Mouse (Mus musculus) hindbrain, embryonic 16.5 days (tissue): ENCODE results near the gene Wbp1. TPM values are rescaled to one million over a fixed set of nuclear protein-coding genes. Genes with fewer than 3 reads are reported as not detected.

Experiments
- ATAC-seq: fragments of 200-750 bp; cut with Nextera tagmentation; 2 replicates; pipeline ENCODE4 v1.8.0; 2017; ENCODE audit warnings: moderate TSS enrichment, moderate library complexity
- H3K27ac ChIP-seq: fragments of 300-500 bp; sonication (generic); 2 replicates; pipeline ENCODE4 v1.5.1; 2014; ENCODE audit warnings: low read depth, mild to moderate bottlenecking, control low read depth, low read length, moderate library complexity
- H3K27me3 ChIP-seq: fragments of 300-500 bp; sonication (generic); replicated peaks from 2 replicates; pipeline ENCODE4 v1.6.1; 2014; ENCODE audit warnings: low read length; ENCODE audit not compliant: control insufficient read depth, insufficient read depth
- H3K36me3 ChIP-seq: fragments of 300-500 bp; sonication (generic); 2 replicates; pipeline ENCODE4 v1.6.1; 2014; ENCODE audit warnings: mild to moderate bottlenecking, low read length, moderate library complexity, mixed read lengths; ENCODE audit not compliant: control insufficient read depth, insufficient read depth
- H3K4me1 ChIP-seq: fragments of 300-500 bp; sonication (generic); 2 replicates; pipeline ENCODE4 v1.6.1; 2014; ENCODE audit warnings: low read depth, low read length; ENCODE audit not compliant: control insufficient read depth, insufficient read depth
- H3K4me2 ChIP-seq: fragments of 300-500 bp; sonication (generic); 2 replicates; pipeline ENCODE4 v1.6.1; 2014; ENCODE audit warnings: mild to moderate bottlenecking, low read length, control low read depth, moderate library complexity
- H3K4me3 ChIP-seq: fragments of 300-500 bp; sonication (generic); 2 replicates; pipeline ENCODE4 v1.5.1; 2014; ENCODE audit warnings: mild to moderate bottlenecking, low read length, control low read depth, moderate library complexity
- H3K9ac ChIP-seq: fragments of 300-500 bp; sonication (generic); 2 replicates; pipeline ENCODE4 v1.6.1; 2014; ENCODE audit warnings: low read depth, mild to moderate bottlenecking, control low read depth, low read length, moderate library complexity
- H3K9me3 ChIP-seq: fragments of 300-500 bp; sonication (generic); 2 replicates; pipeline ENCODE4 v1.6.1; 2014; ENCODE audit warnings: mild to moderate bottlenecking, low read length, moderate library complexity; ENCODE audit not compliant: control insufficient read depth
- WGBS: fragments of 180-500 bp; shearing (Covaris S2); extraction: QIAGEN DNeasy Blood & Tissue Kit; methylation state at CpG from one replicate; pipeline ENCODE4 v1.1.7; 2014; 5-methylcytosine and 5-hydroxymethylcytosine counted together
- microRNA counts: library from miRNA; unstranded; fragments of <30 nt; microRNA quantifications from one replicate; lab custom pipeline; 2016
- microRNA-seq: library from miRNA; unstranded; fragments of <30 nt; microRNA quantifications from one replicate; pipeline ENCODE4, GENCODE M21; 2017
- polyA plus RNA-seq: library from polyadenylated mRNA; unstranded; fragments of >200 nt; fragmentation: Nextera tagmentation; extraction: Ambion mirVana; gene quantifications from 2 replicates; pipeline ENCODE4 v1.2.1, GENCODE M21; 2015

Gene Wbp1
- polyA plus RNA-seq, 1 experiment from 2014 or later, result 146 TPM

DNA sequence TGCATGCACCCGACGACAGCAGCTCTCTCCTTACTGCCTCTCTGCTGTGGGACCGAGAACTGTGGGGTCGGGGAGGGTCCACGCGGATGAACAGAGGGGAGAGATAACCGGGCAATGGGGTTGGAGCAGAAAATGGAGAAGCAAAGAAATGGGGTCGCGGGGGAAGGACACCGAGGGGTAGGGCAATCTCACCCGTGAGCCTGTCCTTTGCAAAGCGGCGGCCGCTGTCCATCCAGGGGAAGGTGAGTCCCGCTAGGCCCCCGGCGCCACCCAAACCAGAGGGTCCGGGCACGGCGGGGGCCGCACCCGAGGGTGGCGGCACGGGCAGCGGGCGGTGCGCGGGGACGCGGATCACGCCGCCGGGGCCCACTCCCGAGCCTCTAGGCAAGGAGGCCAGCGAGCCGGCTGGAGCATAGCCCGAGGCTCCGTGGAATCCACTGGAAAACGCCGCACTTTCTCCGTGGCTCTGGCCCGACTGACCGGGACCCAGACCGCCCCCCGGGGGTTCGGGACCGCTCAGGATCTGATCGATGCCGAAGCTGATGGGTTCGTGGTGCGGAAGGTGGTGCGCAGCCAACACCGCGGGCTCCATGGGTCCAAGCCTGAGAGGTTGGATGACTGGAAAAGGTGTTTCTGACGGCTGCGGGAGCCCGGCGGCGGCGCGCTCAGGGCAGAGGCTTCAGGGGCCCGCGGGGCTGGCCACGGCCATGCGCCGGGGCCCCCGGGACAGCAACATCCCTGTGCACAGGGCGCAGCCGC lies 51.7 kb downstream of the Wbp1 start:
- peak overlapping the region; percentile 17; the same call in 1 of the 2 replicates for H3K4me3 ChIP-seq
- peaks cover 76% of the 10 kb centered on the region for H3K27me3 ChIP-seq
- H3K9ac ChIP-seq, result no peak overlapping the region
- no peaks in the 10 kb centered on the region for H3K36me3 ChIP-seq
- peaks cover 7% of the 10 kb centered on the region; the same call in 1 of the 2 replicates for H3K4me1 ChIP-seq
- H3K9me3 ChIP-seq, result no peaks in the 10 kb centered on the region
- H3K4me2 ChIP-seq, result no peak overlapping the region; the same call in 1 of the 2 replicates
- H3K27ac ChIP-seq, result no peak overlapping the region
- no peak for ATAC-seq
- under 1% methylated on average over 69 of the region's 69 CpGs for WGBS

MicroRNA genes within 50 kb of the gene (microRNA counts, 519-probe panel; counts per million panel counts)
- microRNA mmu-miR-3470a+mmu-miR-3470b (lab: Ali Mortazavi, UCI), result 1,875 counts per million, percentile 22 among the panel's probes with 10 or more counts

Small RNAs within 50 kb of the gene (microRNA-seq; reads per million reads assigned to microRNA genes)
- gene Mir3470a, result not detected

Other genes starting within 250 kb of the Wbp1 start
- gene Sema4f, start 181.8 kb downstream of the Wbp1 start, polyA plus RNA-seq, result 21.9 and 24.8 TPM in 2 replicates
- 0.41 TPM in 1 of 2 replicates, not detected in the other for gene M1ap, start 174.7 kb downstream of the Wbp1 start, polyA plus RNA-seq
- gene Dok1, start 88.1 kb downstream of the Wbp1 start, polyA plus RNA-seq, result 2.1 and 2.2 TPM in 2 replicates
- 7.1 and 8.5 TPM in 2 replicates for gene Loxl3, start 87.4 kb downstream of the Wbp1 start, polyA plus RNA-seq
- gene Aup1, start 67.0 kb downstream of the Wbp1 start, polyA plus RNA-seq, result 179 and 193 TPM in 2 replicates
- gene Htra2, start 66.3 kb downstream of the Wbp1 start, polyA plus RNA-seq, result 85.6 and 88.5 TPM in 2 replicates
- gene Dqx1, start 63.7 kb downstream of the Wbp1 start, polyA plus RNA-seq, result 0.28 and 0.71 TPM in 2 replicates
- 0.16 and 0.40 TPM in 2 replicates for gene Tlx2, start 51.3 kb downstream of the Wbp1 start, polyA plus RNA-seq
- gene Pcgf1, start 43.7 kb downstream of the Wbp1 start, polyA plus RNA-seq, result 45.2 and 48.8 TPM in 2 replicates
- not detected in 2 replicates for gene Lbx2, start 35.2 kb downstream of the Wbp1 start, polyA plus RNA-seq
- gene Ccdc142, start 20.0 kb downstream of the Wbp1 start, polyA plus RNA-seq, result 4.2 and 6.1 TPM in 2 replicates
- gene Gm42688, start 19.9 kb downstream of the Wbp1 start, polyA plus RNA-seq, result 4.9 TPM in 2 replicates
- 107 and 117 TPM in 2 replicates for gene Mrpl53, start 12.5 kb downstream of the Wbp1 start, polyA plus RNA-seq
- gene Mogs, start 6.1 kb downstream of the Wbp1 start, polyA plus RNA-seq, result 6.4 and 21.1 TPM in 2 replicates
- gene Ino80b, start 3.9 kb upstream of the Wbp1 start, polyA plus RNA-seq, result 13.5 and 14.7 TPM in 2 replicates
- gene Rtkn, start 13.9 kb upstream of the Wbp1 start, polyA plus RNA-seq, result 18.9 and 20.3 TPM in 2 replicates
- gene Wdr54, start 34.8 kb upstream of the Wbp1 start, polyA plus RNA-seq, result 19.3 and 21.1 TPM in 2 replicates
- 11.0 and 12.9 TPM in 2 replicates for gene 1700003E16Rik, start 34.8 kb upstream of the Wbp1 start, polyA plus RNA-seq
- gene Dctn1, start 44.4 kb upstream of the Wbp1 start, polyA plus RNA-seq, result 155 and 167 TPM in 2 replicates
- gene Slc4a5, start 98.3 kb upstream of the Wbp1 start, polyA plus RNA-seq, result 2.5 and 2.8 TPM in 2 replicates
- 33.4 and 34.3 TPM in 2 replicates for gene Mthfd2, start 204.3 kb upstream of the Wbp1 start, polyA plus RNA-seq
- 19.4 and 23.9 TPM in 2 replicates for gene Mob1a, start 204.5 kb upstream of the Wbp1 start, polyA plus RNA-seq
- gene Bola3, start 227.6 kb upstream of the Wbp1 start, polyA plus RNA-seq, result 55.8 and 64.3 TPM in 2 replicates